Mouse (Mus musculus) CD4-positive naive resting alpha-beta T cell, adult 76 days (primary cell): Measurements from ENCODE around the gene Ncoa6. TPM values are rescaled to one million over a fixed set of nuclear protein-coding genes. Genes with fewer than 3 reads are reported as not detected.

Source experiments
- total RNA-seq: library from RNA; stranded (reverse); gene quantifications from one replicate; pipeline ENCODE4 v1.2.4, GENCODE M21; 2023

The Ncoa6 gene
- total RNA-seq = 62.4 TPM

DNA sequence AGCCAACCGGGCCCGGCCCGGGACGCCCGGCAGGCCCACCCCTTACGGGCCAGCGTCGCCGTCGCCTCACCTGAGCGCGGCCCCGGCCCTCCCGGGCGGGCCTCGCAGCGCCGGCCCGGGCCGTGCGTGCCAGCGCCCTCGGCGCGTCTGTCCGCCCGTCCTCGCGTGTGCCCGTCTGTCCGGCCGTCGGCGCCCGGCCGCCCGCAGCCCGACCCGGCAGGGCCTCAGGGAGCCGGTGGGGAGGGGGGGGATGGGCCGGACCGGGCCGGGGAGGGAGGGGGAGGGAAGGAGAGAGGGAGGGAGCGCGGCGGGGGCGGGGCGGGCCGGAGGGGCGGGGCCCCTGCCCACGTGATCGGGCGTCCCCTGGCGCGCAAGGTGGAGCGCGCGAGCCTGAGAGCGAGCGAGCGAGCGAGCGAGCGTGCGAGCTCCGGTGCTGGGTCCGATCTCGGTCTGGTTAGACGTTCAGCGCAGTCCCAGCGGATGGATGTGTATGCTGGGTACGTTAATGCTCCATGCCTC is at the start of gene Ncoa6:
Ncoa6 (minus strand) TSS at position 325 of the 519 bp plus-strand sequence.

DNA sequence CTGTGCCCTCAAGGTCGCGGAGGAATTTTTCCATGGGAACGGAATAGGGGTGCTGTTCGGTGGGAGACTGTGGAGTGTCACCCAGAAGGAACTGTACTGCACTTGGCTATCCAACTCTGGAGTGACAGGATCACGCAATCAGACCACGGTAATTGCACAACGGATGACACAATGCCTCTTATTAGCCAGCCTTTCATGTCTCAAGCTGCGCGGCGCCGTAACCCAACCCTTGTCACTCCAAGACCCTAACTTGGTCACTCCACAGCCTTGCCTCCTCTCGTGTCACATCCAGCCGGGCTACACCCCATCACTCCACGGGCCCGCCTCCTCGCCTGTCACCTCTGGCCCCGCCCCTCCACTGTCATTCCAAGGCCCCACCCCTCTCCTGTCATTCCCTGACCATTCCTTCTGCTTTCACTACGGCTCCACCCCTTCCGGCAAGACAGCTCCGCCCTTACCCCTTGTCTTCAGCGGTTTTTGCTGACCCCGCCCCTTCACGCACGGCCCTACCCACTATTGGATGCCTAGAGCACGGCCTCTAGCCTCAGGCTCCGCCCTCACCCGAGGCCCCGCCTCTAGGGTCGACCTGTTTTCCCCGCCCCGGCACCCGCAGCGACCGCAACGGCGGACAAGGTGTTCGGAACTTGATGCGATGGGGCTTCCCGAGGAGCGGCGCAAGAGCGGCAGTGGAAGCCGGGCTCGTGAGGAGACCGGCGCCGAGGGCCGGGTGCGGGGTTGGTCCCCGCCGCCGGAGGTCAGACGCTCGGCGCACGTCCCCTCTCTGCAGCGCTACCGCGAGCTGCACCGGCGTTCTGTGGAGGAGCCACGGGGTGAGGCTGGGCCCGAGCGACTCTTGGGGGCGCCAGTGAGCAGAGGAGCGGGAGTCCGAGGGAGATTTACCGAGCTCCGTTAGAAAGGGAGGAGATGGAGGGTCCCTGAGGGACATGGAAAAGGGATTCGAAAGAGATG is 44.0 kb upstream of the Ncoa6 start, which contains the start of the genes Acss2 and Ggt7:
Acss2 (plus strand) TSS at position 494 of the 969 bp plus-strand sequence.
Ggt7 (minus strand) TSS at position 783 of the 969 bp plus-strand sequence.

DNA sequence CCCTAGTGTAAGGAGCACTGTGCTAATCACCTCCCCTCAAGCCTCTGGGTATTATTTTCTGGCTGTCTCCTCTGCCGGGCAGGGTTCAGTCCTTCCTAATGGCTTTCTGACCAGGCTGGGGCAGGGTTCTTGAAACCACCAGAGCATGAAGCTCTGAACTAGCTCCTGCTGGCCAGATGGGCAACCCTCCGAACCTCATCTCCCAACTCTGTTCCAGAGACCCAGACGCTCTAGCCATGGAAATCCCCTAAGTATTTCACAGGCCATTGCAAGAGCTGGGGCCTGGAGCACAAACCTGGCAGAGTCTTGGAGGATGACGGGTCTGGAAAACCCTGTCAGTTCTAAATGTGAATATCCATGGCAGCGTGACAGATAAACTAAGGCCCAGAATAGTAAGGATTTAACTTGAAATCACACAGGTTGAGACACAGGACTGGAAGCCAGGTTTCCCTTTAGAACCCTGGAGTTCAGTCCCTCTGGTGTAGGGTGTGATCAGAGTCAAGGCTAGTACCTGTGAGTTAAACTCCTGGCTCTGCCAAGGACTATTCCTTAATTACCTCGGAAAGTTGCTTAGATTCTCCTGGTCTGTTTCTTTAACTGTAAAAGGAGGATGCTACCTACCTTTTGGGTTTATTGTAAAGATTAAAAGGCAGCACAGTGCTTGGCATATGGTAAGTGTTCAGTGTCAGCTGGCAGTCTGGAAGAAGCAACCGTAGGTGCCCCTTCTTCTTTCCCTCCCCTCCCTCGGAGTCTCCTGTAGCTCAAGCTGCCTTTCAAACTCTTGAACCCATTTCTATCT is 93.2 kb downstream of the Ncoa6 start, which contains the start of gene Trp53inp2:
Trp53inp2 (plus strand) TSS at position 799 of the 799 bp plus-strand sequence.

DNA sequence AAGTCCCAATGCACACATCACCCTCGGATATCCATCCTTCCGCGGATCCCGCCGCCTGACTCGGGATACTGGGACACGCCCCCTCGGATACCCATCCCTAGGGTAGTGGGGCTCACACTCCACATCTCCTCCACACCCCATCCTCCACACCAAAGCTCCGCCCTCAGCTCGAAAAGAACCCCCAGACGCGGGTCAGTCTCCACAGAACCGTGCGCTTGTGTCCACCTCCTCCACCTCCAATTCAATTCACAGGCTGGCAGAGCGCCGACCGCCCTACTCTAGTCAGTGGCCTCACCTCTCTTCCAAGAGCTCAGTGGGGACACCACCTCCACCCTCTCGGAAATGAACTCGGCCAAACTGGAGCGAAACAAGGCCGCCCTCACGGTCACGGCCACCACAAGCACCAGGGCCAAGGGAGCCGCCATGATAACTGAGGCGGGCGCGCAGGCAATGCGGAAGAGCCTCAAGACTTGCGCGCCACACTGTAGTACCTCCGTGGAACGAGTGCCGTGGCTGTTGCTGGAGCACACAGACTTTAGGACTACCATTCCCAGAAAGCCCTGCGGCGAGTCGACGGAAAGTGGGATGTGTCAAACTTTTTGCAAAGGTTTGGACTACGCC is 116.6 kb downstream of the Ncoa6 start, which contains the start of gene Pigu:
Pigu (minus strand) TSS at position 460 of the 621 bp plus-strand sequence.

Other genes with a start within 250 kb of the Ncoa6 start
- 86.2 TPM for gene Dynlrb1, start 237.4 kb downstream of the Ncoa6 start, total RNA-seq
- gene Map1lc3a, start 197.6 kb downstream of the Ncoa6 start, total RNA-seq = 35.9 TPM
- 20.4 TPM for gene Pigu, start 116.5 kb downstream of the Ncoa6 start, total RNA-seq
- gene Trp53inp2, start 92.8 kb downstream of the Ncoa6 start, total RNA-seq = 121 TPM
- 58.8 TPM for gene Acss2, start 44.1 kb upstream of the Ncoa6 start, total RNA-seq
- 3.4 TPM for gene Ggt7, start 44.3 kb upstream of the Ncoa6 start, total RNA-seq
- 9.0 TPM for gene Gss, start 118.9 kb upstream of the Ncoa6 start, total RNA-seq
- not detected for gene Myh7b, start 137.3 kb upstream of the Ncoa6 start, total RNA-seq
- 154 TPM for gene Trpc4ap, start 218.5 kb upstream of the Ncoa6 start, total RNA-seq